Mouse (Mus musculus): ENCODE measurements at regions not wholly inside any gene's neighbourhood (a gene's known extent, or its start where the extent isn't known, plus 50 kb on each side); places are given as distances from the start of the nearest gene placed in this dataset.

DNA sequence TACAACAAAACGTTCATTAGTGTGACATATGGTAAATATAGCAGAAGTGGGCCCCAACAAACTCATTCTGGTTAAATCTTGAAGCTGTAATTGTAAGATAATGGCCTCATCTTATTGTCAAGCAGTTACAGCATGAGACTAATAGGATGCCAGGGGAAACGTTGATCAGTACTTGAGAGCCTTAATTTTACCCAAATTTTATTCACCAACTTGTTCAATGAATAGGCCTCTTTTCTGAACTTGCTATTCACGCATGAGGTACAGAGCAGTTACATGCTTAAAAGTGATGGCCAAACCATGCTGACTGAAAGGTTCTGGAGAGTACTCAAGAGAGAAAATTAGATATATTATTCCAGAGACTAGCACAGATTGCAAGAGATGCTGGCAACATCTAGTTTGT is 361.2 kb upstream of the Plscr5 start:
- intact Hi-C loops (cut with DNase I) = no loop called here
- DNase-seq (ENCODE audit: low spot score in 2 of 2) = no peak

DNA sequence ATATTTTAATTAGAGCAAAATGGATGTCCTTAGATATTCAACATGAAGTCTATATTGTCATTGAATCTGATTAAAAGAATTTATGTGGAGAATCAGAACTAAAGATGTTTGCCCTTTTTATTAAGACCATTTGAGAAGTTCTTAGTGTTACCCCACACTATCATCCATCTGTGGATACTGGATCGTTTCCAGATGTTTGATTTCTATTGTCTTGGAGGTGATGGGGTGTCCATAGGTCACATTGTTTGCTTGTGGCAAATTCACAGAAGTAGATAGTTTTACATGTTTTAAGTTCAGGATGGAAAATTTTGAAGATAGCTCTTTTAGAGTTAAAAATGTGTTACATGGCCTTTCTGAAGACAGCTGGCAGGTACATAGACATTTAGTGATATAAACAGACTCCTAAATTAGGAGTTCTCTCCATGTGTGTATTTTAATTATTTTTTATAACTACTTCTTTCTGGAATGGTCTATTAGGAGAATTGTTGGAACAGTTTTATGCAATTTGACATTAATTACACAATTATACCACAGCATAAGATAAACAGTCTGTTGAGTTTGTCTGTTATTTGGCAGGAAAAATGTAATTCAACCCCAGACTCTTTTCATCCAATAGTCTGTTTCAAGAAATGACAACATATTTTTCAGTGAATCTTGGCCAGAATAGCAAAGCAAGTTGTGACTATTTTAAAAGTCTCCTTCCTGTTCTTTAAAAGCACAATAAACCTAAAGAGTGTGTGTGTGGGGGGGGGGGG is 368.8 kb upstream of the Plscr5 start:
- DNase-seq (ENCODE audit: low spot score in 2 of 2) = no peak
- intact Hi-C loops (cut with DNase I) = no loop called here

DNA sequence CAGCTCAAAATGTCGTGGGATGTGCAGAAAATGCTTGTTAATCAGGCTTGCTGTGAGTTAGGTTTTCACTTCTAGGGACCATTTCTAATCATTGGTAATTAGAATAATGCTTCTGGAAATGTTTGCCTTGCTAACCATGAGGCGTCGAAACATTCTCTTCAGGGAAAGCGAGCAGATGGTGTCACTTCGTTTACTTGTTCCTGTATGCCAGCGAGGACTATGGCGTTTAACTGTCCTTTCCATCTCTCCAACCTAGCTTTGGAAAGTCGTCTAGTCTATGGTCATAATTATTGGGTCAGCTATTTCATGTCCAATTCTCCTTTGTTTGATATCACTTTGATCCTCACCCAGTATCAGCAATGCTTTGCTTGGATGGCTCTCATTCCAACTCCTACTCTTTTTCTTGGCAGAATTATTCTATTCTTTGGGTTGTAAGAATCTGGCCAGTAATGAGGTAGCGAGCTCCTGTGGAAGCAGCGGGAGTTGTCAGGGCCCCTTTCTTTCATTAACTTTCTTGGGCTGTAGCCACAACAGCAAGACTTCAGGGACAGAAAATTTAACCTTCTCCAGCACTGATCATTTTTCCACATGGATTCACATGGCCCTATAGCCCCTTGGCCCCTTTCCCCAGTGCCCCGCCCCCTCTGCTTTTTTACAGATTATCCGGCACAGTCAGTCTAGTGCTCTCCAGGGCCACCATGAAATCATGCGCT is 374.0 kb upstream of the Plscr5 start:
- no peak for DNase-seq (ENCODE audit: low spot score in 2 of 2)
- intact Hi-C loops (cut with DNase I) = no loop called here

DNA sequence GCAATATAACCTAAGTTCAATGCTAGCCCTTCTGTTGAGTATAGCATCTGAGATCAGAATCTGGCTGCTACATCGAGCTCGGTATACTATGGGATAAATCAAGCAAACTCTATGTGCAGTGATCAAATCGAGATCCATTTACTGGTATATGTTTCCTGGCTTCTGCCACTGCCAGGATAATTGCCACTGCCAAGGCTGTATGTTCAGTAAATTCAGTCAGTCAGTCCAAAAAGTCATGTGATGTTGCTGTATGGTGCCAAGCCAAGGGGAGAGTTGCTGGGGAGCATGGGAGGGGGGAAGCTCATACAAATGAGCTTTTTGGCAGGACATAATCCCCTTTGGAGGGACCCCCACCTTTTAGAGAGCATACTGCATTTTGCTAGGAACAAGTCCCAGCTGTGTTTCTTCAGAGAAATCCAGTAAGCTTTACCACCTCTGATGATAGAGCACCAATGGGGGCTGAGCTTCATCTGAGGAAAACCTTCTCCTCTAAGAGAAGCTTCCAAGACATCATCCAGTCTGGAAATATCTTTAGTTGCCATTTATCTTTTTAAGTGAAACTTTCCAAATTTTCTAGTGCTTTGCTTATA is 389.3 kb upstream of the Plscr5 start:
- intact Hi-C loops (cut with DNase I) = no loop called here
- DNase-seq (ENCODE audit: low spot score in 2 of 2) = no peak

DNA sequence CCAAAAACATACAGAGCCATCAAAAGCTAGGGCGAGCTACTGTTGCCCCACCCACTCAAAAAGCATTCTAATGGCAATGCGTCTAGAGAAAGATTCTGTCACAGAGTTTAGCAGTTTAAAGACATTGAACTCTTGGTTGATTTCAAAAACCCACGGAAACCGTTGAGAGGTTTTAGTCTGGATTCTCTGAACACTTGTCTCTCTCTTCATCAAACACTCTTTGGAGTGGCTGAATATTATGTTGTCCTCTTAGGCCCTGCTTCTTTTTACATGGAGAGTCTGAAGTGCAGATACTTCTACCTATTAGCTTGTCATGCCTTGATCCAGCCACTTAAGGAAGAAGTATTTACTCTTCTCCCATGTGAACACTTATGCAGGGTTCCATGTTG is 393.9 kb upstream of the Plscr5 start:
- DNase-seq (ENCODE audit: low spot score in 2 of 2) = no peak

DNA sequence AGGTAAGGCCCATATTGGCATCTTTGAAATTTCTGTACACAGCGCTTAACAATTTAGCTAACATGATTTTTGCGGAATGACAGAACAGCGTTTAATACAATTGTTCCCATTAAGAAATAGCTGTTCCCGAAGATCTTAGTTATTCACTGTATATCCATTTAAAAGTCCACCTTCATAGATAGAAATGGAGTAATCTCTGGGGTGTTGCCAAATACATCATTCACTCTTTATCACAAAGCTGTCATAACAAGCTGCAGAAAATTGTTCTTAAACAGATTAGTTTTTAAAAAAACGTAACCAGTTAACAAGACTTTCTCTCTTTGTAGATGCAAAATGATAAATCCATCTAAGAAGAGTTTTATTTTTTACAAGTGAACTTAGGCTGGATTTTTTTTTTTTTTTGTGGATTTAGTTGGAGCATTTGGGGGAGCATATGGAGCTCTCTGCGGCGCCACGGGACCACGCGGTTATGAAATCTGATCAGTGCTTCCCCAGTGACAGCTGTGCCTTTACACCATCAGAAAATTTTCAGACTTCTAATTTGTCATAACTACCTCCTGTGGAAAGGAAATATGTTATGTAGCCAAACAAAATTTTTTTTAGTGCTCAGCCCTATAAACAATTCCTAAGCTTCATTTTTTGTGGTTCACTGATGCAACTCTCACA is 394.4 kb upstream of the Plscr5 start:
- peak in 1 of 2 experiments; percentile 11 for DNase-seq (ENCODE audit: low spot score in 2 of 2)
- intact Hi-C loops (cut with DNase I) = no loop called here

More for the DNA sequence above, 393.9 kb upstream of the Plscr5 start:
- intact Hi-C loops (cut with DNase I) = no loop called here

DNA sequence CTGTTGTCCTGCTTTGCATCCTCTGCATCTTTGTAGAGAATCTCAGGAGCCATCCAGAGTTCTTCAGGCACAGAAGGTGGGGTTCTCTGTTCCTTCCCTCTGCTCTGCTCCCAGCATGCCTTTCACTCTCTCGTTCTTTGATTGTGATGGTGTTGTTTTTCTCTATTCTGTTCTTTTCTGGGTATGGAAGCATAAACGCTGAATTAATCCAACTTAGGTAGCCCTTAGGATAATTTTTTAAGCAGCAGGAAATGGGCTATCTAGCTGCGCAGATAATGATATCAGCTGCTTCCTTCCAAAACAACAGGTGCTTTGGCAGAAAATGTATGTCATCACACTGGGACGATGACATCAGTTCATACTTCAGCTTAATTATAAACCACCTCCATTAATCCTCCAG is 395.8 kb upstream of the Plscr5 start:
- DNase-seq (ENCODE audit: low spot score in 2 of 2) = no peak
- intact Hi-C loops (cut with DNase I) = no loop called here

DNA sequence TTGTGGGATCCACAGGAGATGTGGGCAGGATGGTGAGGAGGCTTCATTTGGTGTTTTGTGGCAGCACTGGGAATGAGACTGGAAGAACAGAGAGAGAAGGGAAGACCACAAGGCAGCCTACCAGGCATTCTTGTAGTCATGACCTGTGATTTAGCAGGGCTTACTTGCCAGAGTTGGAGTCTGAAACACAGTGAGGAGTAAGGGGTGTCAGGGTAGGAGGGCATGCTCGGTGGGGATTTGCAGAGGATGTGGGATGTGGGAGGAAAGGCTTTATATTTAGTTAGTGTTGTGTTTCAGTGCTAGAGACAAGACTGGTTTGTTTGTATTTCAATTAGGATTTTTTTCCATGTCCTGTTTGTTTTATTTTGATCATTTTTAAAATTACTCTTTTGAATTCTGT is 387.3 kb upstream of the Zic1 start:
- DNase-seq (ENCODE audit: low spot score in 2 of 2) = no peak
- intact Hi-C loops (cut with DNase I) = no loop called here

DNA sequence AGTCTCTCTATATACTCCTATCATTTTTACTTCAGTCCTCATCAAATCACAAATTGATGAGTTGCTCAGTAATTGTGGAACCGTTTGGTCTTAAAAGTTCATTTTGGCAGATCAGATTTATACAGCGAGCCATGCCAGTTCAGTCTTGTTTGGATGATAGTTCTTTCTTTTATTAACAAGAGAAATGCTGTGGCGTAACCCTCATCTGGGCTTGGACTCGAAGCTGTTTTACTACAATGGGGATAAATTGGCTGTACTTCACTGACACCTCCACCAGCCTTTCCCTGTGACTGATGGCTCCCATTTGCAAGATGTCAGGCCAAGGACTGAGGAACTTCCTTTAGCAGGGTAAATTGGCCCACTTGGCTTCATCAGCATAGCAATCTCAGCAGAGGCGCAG is 345.5 kb upstream of the Zic1 start:
- intact Hi-C loops (cut with DNase I) = no loop called here
- DNase-seq (ENCODE audit: low spot score in 2 of 2) = no peak

DNA sequence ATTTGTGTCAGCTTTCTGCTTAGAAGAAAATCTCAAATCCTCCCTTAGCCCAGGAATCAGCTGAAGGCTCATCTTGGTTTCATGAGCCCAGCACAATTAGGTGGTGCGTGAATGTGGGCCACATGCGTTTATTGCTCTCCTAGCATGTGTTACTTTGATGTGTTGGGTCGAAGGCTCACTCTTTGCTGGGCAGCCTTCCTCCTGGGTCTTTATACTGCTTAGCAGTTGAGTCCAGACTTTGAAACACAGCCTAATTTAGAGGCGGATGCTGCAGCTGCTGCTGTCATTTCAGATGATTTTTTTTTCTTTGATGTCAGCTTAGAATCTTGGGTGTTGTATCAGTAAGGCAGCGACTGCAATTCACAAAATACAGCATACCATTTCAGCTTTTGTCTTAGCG is 315.2 kb upstream of the Zic1 start:
- no peak for DNase-seq (ENCODE audit: low spot score in 2 of 2)

DNA sequence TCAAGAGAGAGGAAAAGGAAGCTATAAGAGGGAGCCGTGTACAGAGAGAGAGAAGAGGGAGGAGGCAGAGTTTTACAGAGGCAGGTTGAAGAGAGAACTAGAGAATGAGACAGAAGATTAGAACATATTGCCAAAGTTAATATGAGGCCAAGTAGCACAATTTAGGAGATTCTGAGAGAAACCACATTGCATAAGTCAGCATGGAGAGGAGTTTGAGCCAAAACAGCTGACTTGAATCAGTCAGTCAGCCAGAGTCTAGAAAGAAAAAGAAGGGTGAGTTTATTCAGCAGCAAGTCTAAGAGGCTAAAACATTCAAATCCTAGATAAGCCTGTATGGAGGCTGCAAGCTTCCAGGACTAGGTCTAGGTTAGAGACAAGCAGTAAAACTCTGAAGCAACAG is 301.1 kb upstream of the Zic1 start:
- DNase-seq (ENCODE audit: low spot score in 2 of 2) = no peak
- intact Hi-C loops (cut with DNase I) = no loop called here

More for the DNA sequence above, 315.2 kb upstream of the Zic1 start:
- intact Hi-C loops (cut with DNase I) = no loop called here

DNA sequence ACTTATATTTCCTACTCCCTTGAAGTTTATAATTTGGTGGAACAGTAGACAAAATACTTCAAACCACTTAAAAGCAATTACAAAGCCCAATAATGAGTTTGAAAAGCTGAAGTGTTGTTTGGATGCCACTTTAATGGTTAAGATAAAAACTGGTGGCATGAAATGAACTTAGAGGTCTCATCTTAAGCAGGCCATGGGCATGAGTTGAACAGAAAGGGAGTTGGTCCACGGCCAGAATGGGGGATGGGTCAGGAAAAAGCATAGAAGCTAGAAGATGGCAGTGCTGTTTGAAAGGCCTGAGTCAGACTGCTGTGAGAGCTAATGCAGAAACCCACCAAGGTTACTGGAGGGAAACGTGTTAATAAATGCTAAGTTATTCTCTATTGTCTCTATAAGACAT is 294.5 kb upstream of the Zic1 start:
- DNase-seq (ENCODE audit: low spot score in 2 of 2) = no peak
- intact Hi-C loops (cut with DNase I) = no loop called here

DNA sequence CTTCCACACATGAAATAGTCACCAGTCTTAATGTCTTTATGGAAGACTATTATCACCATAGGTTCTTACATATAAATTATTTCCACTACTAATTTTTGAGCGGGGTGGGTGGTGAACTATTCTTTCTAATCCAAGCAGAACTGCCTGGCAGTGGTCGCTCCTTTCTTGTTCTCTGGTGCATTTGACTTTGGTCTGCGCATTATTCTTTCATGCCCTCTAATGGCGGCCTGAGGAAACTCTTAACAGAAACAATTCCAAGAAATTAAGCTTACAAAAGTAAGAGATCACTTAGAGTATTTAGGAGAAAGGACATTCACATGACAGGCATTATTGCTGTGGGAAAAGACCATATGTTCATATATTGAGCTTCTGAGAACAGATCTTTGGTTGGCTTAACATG is 288.5 kb upstream of the Zic1 start:
- no peak for DNase-seq (ENCODE audit: low spot score in 2 of 2)
- intact Hi-C loops (cut with DNase I) = no loop called here

DNA sequence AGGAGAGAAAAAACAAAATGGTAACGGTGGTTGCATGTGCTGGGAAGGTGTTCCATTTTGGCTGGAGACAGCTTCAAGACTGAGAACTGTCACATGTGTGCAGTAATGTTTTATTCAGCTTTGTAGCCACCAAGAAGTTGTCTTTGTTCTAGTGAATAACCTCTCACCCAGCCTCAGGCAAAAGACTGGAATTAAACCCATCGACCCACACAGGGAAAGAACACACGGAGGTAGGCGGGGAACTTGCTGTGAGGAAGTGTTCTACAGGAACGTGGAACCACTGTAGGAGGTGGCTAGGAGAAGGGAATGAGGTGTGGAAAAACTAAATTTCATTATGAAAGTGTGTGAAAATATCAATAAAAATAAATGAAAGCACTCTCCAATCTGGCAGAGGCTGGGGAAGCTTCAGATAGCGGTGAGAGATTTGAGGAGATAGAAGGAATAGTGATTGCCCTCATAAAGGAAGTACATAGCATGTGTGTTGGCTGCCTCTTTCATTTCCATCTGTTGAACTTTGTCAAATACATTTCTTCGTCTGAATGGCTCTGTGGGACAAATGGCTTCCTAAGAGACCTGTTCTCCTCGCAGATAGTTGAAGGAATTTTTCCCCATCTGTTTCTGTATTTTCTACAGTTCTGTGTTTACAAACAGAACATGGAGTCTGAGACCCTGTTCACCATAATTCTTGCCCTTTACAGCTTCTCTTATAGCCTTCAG is 286.9 kb upstream of the Zic1 start:
- no peak for DNase-seq (ENCODE audit: low spot score in 2 of 2)
- intact Hi-C loops (cut with DNase I) = no loop called here

DNA sequence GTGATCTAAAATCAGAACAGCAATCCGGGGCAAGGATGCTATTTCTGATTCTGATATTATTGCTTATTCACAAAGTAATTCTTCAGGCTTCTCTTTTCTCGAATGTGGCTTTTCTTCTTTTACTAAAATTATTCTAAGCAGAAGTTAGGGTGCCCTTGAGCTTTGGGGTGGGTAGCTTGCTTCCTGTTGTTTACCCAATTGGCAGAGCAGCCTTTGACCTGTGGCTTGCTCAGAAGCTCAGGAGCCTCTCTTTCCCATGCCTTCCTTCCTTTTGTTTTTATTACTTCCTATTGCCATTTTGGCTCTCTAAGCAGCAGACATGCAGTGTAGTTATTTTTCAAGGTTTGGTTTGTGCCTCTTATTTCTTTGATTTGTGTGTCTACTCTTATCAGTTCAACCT is 244.8 kb upstream of the Zic1 start:
- DNase-seq (ENCODE audit: low spot score in 2 of 2) = no peak
- intact Hi-C loops (cut with DNase I) = no loop called here

DNA sequence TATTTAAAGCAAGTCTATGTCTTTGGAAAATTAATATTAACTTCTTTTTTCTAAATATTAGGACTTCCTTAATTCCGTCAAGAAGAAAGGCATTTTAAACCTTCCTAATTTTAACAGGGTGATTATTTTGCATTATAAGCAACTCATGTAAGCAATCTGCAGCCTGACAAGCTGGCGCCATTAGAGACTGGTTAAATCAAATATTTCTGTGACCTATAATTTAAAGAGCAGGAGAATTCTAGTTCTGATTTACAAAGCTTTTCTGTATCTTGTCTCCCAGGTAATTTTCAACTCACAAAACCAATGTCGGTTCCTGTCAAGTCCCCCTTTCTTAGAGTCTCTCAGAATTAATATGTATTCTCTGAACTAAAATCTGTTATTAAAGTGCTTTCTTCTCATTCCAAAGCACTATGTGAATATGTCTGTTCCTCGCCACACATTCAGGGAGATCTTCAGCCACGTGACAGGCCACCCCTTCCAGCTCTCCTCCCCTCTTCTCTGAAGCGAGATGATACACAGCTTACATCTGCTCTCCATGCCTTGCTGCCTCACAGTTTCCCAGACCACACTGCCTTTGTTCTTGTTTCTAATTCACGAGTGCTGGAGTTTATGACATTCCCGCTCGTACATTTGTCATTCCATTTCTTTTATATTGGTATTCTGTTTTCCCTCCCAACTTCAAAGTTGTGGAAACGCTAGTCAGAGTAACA is 244.0 kb upstream of the Zic1 start:
- no peak for DNase-seq (ENCODE audit: low spot score in 2 of 2)
- intact Hi-C loops (cut with DNase I) = no loop called here

DNA sequence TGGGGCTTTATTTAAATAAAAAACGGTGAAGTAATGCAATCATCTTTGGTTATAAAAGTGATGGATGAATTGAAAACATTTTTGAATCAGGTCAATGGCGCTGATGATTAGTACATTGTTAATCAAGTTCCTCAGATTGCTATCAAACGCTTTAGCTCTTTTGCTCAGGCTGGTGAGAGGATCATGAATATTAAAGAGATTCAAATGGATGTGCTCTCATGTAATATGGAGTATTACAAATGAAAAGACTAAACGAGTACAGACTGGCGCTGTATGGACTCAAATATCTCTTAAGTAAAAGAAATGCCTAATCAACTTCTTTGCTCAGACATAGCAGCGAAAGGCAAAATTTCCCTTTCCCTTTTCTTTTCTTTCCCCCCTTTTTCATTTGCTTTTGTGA is 236.1 kb upstream of the Zic1 start:
- intact Hi-C loops (cut with DNase I) = no loop called here
- no peak for DNase-seq (ENCODE audit: low spot score in 2 of 2)

DNA sequence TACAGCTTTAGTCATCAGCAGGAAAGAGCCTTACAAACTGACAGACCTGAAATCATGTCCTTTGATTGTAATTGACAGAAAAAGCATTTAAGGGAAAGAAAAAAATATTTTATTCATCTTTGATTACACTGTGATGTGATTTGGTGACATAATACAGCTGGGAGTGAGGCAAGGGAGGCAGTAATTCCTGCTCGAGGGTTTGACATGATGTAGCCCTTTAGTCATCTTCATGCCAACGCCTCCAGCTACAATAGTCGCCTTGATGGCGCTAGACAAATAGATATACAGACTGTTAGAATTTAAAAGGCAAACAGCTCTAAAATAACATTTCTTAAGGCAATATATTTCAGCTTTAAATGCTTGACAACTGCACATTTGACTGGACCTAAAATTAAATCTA is 226.3 kb upstream of the Zic1 start:
- DNase-seq (ENCODE audit: low spot score in 2 of 2) = no peak
- intact Hi-C loops (cut with DNase I) = no loop called here

DNA sequence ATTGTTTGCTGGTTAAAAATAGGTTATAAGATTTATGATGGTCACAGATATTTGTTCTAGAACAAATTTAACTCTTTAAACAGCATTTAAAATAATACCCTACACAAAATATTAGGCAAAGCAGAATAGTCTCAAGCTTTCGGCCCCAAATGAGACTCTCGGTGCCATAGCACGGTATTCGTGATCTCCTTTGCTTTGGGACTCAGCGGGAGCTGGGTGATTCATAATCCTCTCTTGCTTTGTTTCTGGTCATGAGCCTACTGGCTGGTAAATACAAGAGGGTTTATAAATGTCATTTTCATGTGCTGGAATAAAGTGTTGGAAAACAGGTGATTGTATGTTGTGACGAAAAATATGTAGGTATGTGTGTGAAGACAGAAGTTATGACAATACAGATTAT is 223.1 kb upstream of the Zic1 start:
- no peak for DNase-seq (ENCODE audit: low spot score in 2 of 2)
- intact Hi-C loops (cut with DNase I) = no loop called here

Measured in left cerebral cortex, postnatal 36 days (tissue).